Mouse (Mus musculus): ENCODE results near the gene Polr2f.

GRCm38 (mm10) chr15:79187819-79188218 is 47.0 kb downstream of the Polr2f start:
- no peak for TF ChIP-seq CTCF (IDR thresholded peaks at IDR 0.05; ENCODE audit: low read depth)
- TF ChIP-seq EP300 (optimal IDR thresholded peaks at IDR 0.05) = no peak

Measured in stomach, postnatal 0 days (tissue).